Mouse (Mus musculus) adrenal gland, adult (tissue): ENCODE measurements around the gene Maff.

ENCODE experiments used
- DNase-seq, 2 experiments: peaks; one replicate each; pipeline ENCODE4 v3.0.0; 2022 to 2023; ENCODE audit warnings: low spot score in 1 of 2; ENCODE audit not compliant: inconsistent age in 2 of 2

Gene Maff

GRCm38 (mm10) chr15:79393101-79393500 is 46.7 kb downstream of the Maff start:
- DNase-seq = no peak

- DNase-seq = peak in 1 of 2 experiments; percentile 56
Observed at GRCm38 (mm10) chr15:79394842-79395241, 48.4 kb downstream of the Maff start.

- no peak for DNase-seq
Observed at GRCm38 (mm10) chr15:79395281-79395680, 48.9 kb downstream of the Maff start.

DNA sequence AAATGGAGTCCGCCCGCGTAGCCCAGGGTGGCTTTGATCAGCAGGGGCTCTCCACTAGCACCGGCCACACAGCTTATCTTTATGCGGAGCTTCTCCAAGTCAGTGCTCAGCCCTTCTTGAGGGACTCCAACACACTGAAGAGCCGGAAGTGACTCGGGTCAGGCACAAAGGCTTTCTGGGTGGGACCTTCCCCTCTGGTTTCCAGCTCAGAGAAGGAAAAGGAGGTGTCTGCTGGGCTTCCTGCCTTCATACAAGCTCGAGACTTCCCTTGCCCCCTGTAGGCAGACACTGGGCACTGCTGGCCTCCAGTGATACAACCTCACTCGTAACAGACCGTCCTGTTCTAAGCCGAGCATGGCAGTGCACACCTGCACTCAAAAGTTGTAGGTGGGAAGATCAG is 50.3 kb downstream of the Maff start:
- DNase-seq = peak; percentile 63 to 74

DNA sequence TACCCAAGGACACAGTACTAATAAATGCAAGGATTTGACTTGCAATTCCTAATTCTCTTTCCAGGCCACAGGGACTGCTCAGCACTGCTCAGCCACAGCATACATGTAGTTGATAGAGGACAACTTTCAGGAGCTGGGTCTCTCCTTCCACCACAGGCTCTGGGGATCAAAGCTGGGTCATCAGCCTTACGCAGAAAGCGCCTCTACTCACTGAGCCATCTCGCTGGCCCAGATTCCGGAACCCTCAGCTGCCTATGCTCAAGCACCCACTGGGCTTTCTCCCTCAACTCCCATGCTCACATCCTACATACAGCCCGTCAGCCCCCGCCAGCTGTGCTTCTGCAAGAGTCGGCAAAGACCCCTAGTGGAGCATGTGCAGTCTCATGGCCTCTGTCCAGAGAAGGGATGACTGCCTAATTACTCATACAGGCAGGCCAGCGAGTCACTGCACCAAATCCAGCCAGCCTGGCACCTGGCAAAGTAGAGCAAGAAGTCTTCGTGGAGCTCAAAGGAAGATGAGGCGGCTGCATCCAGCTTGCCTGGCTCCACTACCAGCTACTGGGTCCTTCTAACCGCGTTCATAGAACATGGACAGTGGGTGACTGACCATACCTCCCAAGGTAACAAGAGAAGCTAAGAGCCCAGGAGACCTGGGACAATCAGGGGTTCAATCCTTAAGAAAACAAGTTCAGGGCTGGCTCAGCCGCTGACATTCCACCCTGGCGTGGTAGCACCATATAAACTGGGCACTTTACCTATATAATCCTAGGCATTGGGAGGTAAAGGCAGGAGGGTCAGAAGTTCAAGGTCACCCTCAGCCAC is 53.0 kb downstream of the Maff start:
- DNase-seq = peak in 1 of 2 experiments; percentile 69

GRCm38 (mm10) chr15:79400134-79400974 is 53.9 kb downstream of the Maff start:
- DNase-seq = peak in 1 of 2 experiments; percentile 55

DNA sequence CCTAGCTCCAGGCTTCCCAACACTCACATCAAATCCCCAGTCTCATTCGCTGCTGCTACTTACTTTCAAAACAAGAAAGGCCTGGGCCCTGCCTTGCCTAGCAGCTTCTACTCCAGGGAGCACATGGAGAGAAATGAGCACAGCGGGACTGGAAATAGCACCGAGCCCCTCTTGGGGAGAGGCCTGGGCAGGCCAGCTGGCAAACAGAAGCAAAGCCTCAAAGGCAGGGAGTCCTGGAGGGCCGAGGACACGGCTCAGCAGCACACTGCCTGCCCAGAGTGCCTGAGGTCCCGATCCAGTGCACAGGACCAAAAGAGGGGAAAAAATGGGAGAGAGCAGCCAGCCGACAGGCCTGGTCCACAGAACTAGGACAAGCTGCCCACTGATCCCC is 54.5 kb downstream of the Maff start:
- DNase-seq = peak in 1 of 2 experiments; percentile 36

DNA sequence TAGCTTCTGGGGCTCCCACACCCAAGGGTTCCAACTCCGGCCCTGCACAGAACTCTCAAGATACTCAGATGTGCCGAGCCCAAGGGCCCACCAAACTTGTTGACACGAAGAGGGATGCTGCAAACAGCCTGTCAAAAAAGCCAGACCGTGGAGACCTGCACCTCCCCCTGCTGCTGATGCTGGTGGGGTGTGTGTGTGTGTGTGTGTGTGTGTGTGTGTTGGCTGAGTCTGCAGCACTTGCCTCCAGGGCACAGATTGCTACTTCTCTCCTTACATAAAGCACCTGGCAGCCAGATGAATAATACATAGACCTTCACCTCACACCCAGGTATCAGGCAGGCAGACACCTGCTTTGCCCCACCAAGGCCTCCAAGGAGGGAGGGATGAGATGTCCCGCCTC is 55.8 kb downstream of the Maff start:
- no peak for DNase-seq

GRCm38 (mm10) chr15:79402836-79403762 is 56.7 kb downstream of the Maff start, which contains the start of gene Tmem184b:
Tmem184b (minus strand) TSS chr15:79403569.
- peak; percentile 91 to 97 for DNase-seq

DNA sequence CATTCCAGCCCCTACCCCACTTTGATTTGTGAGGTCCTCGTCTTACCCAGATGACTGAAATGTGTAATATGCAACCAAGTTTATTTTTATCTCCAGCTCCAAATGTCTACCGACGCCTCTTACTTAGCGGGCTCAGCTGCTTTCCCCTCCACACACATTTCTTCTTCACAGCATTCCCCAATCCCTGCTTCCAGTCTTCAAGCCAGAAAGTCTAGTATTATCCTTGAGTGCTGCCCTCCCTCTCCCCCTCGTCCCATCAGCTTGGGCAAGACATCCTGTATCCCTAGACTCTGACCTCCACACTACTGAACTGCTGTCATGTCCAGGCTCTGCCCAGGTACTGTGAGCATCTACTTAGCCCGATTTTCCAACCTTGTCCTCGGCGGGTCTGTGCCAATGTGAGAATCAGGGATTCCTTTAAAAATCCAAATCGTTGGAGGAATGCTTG is 57.4 kb downstream of the Maff start:
- no peak for DNase-seq

DNA sequence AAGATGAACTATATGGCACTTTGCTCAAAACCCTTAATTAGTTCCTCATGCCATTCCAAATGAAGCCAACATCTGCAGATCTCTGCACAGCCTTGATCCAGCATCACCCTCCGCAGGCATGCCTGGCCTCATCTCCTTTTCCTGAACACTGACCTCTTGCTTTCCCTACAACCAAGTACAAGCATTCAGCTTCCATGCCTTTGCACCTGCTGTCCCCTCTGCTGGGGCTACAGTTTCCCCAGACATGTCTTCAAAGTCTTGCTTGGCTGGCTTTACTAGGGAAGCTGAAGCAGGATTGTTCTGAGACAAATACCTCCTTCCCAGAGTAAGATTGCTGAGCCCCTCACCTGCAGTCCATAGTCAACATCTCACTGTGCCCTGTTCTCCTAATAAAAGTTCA is 57.9 kb downstream of the Maff start:
- DNase-seq = no peak

DNA sequence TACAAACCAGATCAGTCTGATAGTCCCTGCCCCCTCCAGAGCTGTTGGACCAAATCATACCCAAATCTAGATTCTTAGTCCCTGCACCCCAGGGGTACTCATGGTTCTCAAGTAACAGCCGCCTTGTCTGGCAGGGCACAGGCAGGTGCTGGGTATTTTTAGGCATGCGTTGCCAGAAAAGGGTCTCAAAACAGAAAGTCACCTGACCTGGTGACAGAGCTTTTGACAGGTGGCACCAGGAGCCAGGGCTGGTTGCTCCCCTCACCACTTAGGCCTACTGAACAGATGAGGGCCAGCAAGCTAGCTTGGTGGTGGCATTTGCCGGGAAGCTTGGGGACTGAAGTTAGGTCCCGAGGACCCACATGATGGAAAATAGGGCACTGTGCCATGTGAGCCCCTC is 60.1 kb downstream of the Maff start:
- DNase-seq = no peak
